Mouse (Mus musculus) liver, embryonic 13.5 days (tissue): Measurements from ENCODE around the gene Zranb1. TPM values are rescaled to one million over a fixed set of nuclear protein-coding genes. Genes with fewer than 3 reads are reported as not detected.
A peak's percentile ranks its signal among the peaks of the same experiment; 100 is the strongest.

Experiments used
- ATAC-seq: fragments of 200-750 bp; cut with Nextera tagmentation; 2 replicates; pipeline ENCODE4 v1.8.0; 2017; ENCODE audit warnings: low read depth, mild to moderate bottlenecking, moderate number of reproducible peaks, moderate library complexity
- DNase-seq: peaks from one replicate; pipeline ENCODE4 v3.0.0; 2022
- H3K27ac ChIP-seq: fragments of 300-500 bp; sonication (generic); 2 replicates; pipeline ENCODE4 v1.5.1; 2015; ENCODE audit warnings: moderate library complexity, mild to moderate bottlenecking, inconsistent platforms
- H3K27me3 ChIP-seq: fragments of 300-500 bp; sonication (generic); 2 replicates; pipeline ENCODE4 v1.6.1; 2015; ENCODE audit warnings: mild to moderate bottlenecking, inconsistent platforms
- H3K36me3 ChIP-seq: fragments of 300-500 bp; sonication (generic); 2 replicates; pipeline ENCODE4 v1.6.1; 2015; ENCODE audit warnings: mild to moderate bottlenecking, inconsistent platforms
- H3K4me1 ChIP-seq: fragments of 300-500 bp; sonication (generic); replicated peaks from 2 replicates; pipeline ENCODE4 v1.6.1; 2015; ENCODE audit warnings: inconsistent platforms
- H3K4me2 ChIP-seq: fragments of 300-500 bp; sonication (generic); 2 replicates; pipeline ENCODE4 v1.6.1; 2015; ENCODE audit warnings: inconsistent platforms, mild to moderate bottlenecking, moderate library complexity
- H3K4me3 ChIP-seq: fragments of 300-500 bp; sonication (generic); replicated peaks from 2 replicates; pipeline ENCODE4 v1.5.1; 2015; ENCODE audit warnings: mild to moderate bottlenecking, inconsistent platforms
- H3K9ac ChIP-seq: fragments of 300-500 bp; sonication (generic); 2 replicates; pipeline ENCODE4 v1.6.1; 2015; ENCODE audit warnings: mild to moderate bottlenecking, inconsistent platforms
- H3K9me3 ChIP-seq: fragments of 300-500 bp; sonication (generic); replicated peaks from 2 replicates; pipeline ENCODE4 v1.6.1; 2016; ENCODE audit warnings: inconsistent platforms
- WGBS: fragments of 180-500 bp; shearing (Covaris S2); methylation state at CpG from one replicate; pipeline ENCODE4 v1.1.7; 2015; ENCODE audit not compliant: insufficient replicate concordance; 5-methylcytosine and 5-hydroxymethylcytosine counted together
- polyA plus RNA-seq: library from polyadenylated mRNA; unstranded; fragments of >200 nt; fragmentation: Nextera tagmentation; extraction: Ambion mirVana; gene quantifications from 2 replicates; pipeline ENCODE4 v1.2.1, GENCODE M21; 2015

Zranb1 gene
- polyA plus RNA-seq, 1 experiment from 2014 or later = 5.6 TPM

DNA sequence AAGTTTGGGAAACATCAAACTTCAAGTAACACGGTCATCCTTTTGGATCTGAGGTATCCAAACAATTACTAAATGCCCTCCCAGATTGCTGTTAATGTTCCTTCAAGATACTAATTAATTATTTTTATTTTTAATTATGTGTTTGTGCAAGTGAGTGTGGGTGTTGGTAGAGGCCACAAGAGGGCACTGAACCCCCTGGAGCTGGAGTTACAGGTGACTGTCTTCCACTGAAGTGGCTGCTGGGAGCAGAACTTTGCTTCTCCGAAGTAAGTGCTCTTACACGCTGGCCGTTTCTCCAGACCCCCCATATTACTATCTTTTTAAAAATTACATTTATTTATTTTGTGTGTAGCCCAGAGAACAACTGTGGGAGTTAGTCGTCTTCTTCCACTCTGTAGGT is 887 bp upstream of the Zranb1 start:
- ATAC-seq = no peak

DNA sequence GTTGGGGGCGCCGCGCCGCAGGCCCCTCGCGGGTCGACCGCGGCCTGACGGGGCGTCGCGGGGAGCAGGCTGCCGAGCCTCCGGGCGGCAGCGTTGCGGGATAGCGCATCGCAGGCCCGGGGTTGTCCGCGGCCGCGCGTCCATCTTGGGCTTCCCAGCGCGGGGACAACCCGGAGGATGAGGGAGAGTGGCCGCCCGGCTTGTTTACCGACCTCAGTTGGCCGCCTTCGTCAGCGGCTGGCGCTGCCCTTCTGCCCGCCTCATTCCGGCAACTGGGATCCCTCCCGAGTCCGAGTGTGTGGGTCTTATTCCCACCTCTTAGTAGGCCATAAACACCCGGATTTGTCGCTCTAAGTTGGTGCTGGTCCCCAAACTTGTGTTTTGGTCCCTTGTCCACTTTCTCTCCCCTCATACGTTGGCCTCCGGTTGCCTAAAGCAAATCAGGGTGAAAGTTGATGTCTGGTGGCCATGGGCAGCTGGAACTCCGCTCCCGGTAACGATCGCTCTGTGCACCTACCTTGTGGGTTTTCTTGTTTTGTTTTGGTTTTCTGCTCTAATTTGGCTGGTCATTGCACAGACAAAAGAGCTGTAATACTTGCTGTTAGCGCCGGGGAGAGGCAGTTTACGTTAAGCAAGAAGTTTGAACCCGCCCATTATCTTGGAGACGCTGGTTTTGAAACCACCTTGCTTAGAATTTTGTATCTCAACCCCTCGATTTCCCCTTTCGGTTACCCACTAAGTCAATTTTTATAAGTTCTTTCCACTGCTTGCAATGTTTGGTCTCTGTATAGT is 814 bp downstream of the Zranb1 start:
- Histone ChIP-seq H3K27ac (peak overlapping the region; percentile 98), H3K4me3 (peak overlapping the region; percentile 98), H3K27me3 (no peaks in the 10 kb centered on the region), H3K36me3 (no peaks in the 10 kb centered on the region), H3K4me2 (peak overlapping the region; percentile 77), H3K9ac (peak overlapping the region; percentile 99), H3K9me3 (no peaks in the 10 kb centered on the region), H3K4me1 (peaks cover 27% of the 10 kb centered on the region)
- peak; percentile 6 for ATAC-seq
- 1% methylated on average over 32 of the region's 55 CpGs for WGBS
- DNase-seq = peak; percentile 36

More for the DNA sequence above, 887 bp upstream of the Zranb1 start:
- no peaks in the 10 kb centered on the region for H3K9me3 ChIP-seq
- peak overlapping the region; percentile 99 for H3K9ac ChIP-seq
- H3K4me3 ChIP-seq = peak overlapping the region; percentile 98
- peaks cover 29% of the 10 kb centered on the region for H3K4me1 ChIP-seq
- peak overlapping the region; percentile 77 for H3K4me2 ChIP-seq
- no peaks in the 10 kb centered on the region for H3K27me3 ChIP-seq
- H3K27ac ChIP-seq = peak overlapping the region; percentile 98; the same call in 1 of the 2 replicates
- peak; percentile 13 for DNase-seq
- H3K36me3 ChIP-seq = no peaks in the 10 kb centered on the region
- WGBS = 72% methylated on average over 5 of the region's 5 CpGs

- ATAC-seq (no peak), DNase-seq (no peak)
- peaks cover 29% of the 10 kb centered on the region for H3K4me1 ChIP-seq
- no peak overlapping the region for H3K9ac ChIP-seq
- H3K4me3 ChIP-seq = no peak overlapping the region
- H3K9me3 ChIP-seq = no peaks in the 10 kb centered on the region
- H3K36me3 ChIP-seq = no peaks in the 10 kb centered on the region
- H3K27me3 ChIP-seq = no peaks in the 10 kb centered on the region
- peak overlapping the region; percentile 17; the same call in 1 of the 2 replicates for H3K4me2 ChIP-seq
- no peak overlapping the region for H3K27ac ChIP-seq
- WGBS = 83% methylated on average over 1 of the region's 1 CpGs
Measured at GRCm38 (mm10) chr7:132933331-132933730, 2.4 kb downstream of the Zranb1 start.

- H3K27me3 ChIP-seq = no peaks in the 10 kb centered on the region
- no peak for ATAC-seq
- H3K27ac ChIP-seq = no peak overlapping the region
- no peaks in the 10 kb centered on the region for H3K36me3 ChIP-seq
- no peaks in the 10 kb centered on the region for H3K9me3 ChIP-seq
- H3K4me1 ChIP-seq = peaks cover 33% of the 10 kb centered on the region
- no peak for DNase-seq
- no peak overlapping the region for H3K4me3 ChIP-seq
- no peak overlapping the region for H3K9ac ChIP-seq
- H3K4me2 ChIP-seq = no peak overlapping the region
Measured at GRCm38 (mm10) chr7:132934743-132935142, 3.8 kb downstream of the Zranb1 start.

DNA sequence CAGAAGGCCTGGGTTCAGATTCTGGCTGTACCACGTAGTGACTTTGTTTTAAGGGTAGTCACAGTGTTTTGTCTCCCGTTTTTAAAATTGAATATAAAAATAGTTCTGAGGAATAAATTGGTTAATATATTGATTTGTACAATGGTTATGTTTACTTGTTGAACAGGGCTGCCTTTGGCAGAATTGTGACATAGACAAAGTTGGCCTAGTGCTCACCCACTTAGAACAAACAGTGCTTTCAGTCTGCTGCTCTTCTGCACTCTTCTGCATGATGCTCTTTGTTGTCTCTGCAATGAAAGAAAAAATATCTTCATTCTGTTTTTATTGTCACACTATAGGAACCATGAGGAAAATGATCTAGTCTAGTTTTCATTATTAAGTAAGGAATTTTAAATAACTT is 8.2 kb downstream of the Zranb1 start:
- H3K4me2 ChIP-seq = no peak overlapping the region
- no peak overlapping the region for H3K4me3 ChIP-seq
- H3K27me3 ChIP-seq = no peaks in the 10 kb centered on the region
- H3K4me1 ChIP-seq = peaks cover 25% of the 10 kb centered on the region
- H3K9ac ChIP-seq = no peak overlapping the region
- 67% methylated on average over 2 of the region's 2 CpGs for WGBS
- no peak for ATAC-seq
- no peaks in the 10 kb centered on the region for H3K9me3 ChIP-seq
- no peak for DNase-seq
- no peaks in the 10 kb centered on the region for H3K36me3 ChIP-seq
- no peak overlapping the region for H3K27ac ChIP-seq

DNA sequence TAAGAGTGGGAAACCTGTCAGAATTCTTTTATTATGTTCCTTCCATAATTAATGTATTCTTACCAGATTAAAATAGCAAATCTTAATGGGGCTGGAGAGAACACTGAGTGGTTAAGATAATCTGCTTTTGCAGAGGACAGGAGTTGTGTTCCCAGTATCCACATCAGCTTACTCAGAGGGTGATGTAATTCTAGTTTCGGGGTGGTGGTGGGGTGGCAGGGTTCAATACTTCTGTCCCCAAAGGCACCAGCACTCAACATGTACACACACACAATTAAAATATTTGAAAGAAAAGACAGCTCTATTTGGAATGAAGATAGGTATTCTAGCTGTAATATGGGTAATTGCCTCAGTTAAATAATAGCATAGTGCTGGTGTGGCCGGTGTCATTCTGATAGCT is 9.6 kb downstream of the Zranb1 start:
- no peak for DNase-seq
- H3K27me3 ChIP-seq = no peaks in the 10 kb centered on the region
- WGBS = 71% methylated on average over 2 of the region's 2 CpGs
- no peak overlapping the region for H3K4me3 ChIP-seq
- 0 out of 2 replicates have a peak, but pooled peaks have one; percentile 45 for ATAC-seq
- no peak overlapping the region for H3K27ac ChIP-seq
- no peaks in the 10 kb centered on the region for H3K36me3 ChIP-seq
- peaks cover 20% of the 10 kb centered on the region for H3K4me1 ChIP-seq
- H3K4me2 ChIP-seq = no peak overlapping the region
- no peak overlapping the region for H3K9ac ChIP-seq
- no peaks in the 10 kb centered on the region for H3K9me3 ChIP-seq

- H3K27ac ChIP-seq = no peak overlapping the region
Measured at GRCm38 (mm10) chr7:132949968-132950367, 19.0 kb downstream of the Zranb1 start.

DNA sequence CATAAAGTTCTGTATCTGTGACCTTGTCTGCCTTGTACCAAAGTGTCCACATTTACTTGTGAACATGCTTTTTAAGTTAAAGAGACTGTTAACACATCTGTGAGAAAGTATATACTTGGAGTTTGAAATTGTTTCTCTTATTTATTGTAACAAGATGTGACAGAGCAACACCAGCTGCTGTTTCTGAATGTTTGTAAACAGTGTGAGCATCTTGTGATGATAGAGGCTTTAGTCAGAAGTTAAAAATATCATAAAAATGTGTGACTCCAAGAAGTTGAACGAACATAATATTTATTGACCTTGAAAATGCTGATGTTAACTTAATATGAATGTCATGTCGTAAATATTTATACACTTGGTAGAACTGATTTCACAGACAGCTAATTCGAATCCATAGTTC is 19.7 kb downstream of the Zranb1 start:
- H3K4me2 ChIP-seq = no peak overlapping the region

More at GRCm38 (mm10) chr7:132949968-132950367, 19.0 kb downstream of the Zranb1 start:
- Histone ChIP-seq H3K9me3 (no peaks in the 10 kb centered on the region), H3K27me3 (no peaks in the 10 kb centered on the region), H3K4me3 (no peak overlapping the region), H3K36me3 (0 out of 2 replicates have a peak, but pooled peaks cover 5% of the 10 kb centered on the region), H3K9ac (no peak overlapping the region), H3K4me1 (no peaks in the 10 kb centered on the region), H3K4me2 (no peak overlapping the region)
- DNase-seq = no peak
- ATAC-seq = no peak
- WGBS = 78% methylated on average over 4 of the region's 4 CpGs

GRCm38 (mm10) chr7:132964395-132964794 is 33.5 kb downstream of the Zranb1 start:
- peaks cover 15% of the 10 kb centered on the region for H3K36me3 ChIP-seq
- no peak overlapping the region for H3K9ac ChIP-seq
- H3K4me1 ChIP-seq = peaks cover 3% of the 10 kb centered on the region; the same call in 1 of the 2 replicates
- WGBS = 86% methylated on average over 3 of the region's 3 CpGs
- H3K4me2 ChIP-seq = no peak overlapping the region
- no peak overlapping the region for H3K4me3 ChIP-seq
- ATAC-seq (no peak), DNase-seq (no peak)
- no peaks in the 10 kb centered on the region for H3K9me3 ChIP-seq
- H3K27ac ChIP-seq = no peak overlapping the region
- H3K27me3 ChIP-seq = no peaks in the 10 kb centered on the region

More for the DNA sequence above, 19.7 kb downstream of the Zranb1 start:
- 77% methylated on average over 3 of the region's 3 CpGs for WGBS
- DNase-seq = no peak
- no peak overlapping the region for H3K27ac ChIP-seq
- H3K36me3 ChIP-seq = 0 out of 2 replicates have a peak, but pooled peaks cover 5% of the 10 kb centered on the region
- no peaks in the 10 kb centered on the region for H3K27me3 ChIP-seq
- H3K9ac ChIP-seq = no peak overlapping the region
- H3K4me1 ChIP-seq = no peaks in the 10 kb centered on the region
- H3K9me3 ChIP-seq = no peaks in the 10 kb centered on the region
- no peak overlapping the region for H3K4me3 ChIP-seq
- no peak for ATAC-seq

- 77% methylated on average over 2 of the region's 2 CpGs for WGBS
- Histone ChIP-seq H3K27me3 (no peaks in the 10 kb centered on the region), H3K9ac (no peak overlapping the region), H3K27ac (no peak overlapping the region), H3K4me3 (no peak overlapping the region), H3K4me1 (peaks cover 3% of the 10 kb centered on the region; the same call in 1 of the 2 replicates), H3K9me3 (no peaks in the 10 kb centered on the region), H3K36me3 (peaks cover 21% of the 10 kb centered on the region), H3K4me2 (no peak overlapping the region)
- ATAC-seq = no peak
- DNase-seq = no peak
Measured at GRCm38 (mm10) chr7:132965707-132966106, 34.8 kb downstream of the Zranb1 start.

GRCm38 (mm10) chr7:132972079-132972478 is 41.1 kb downstream of the Zranb1 start:
- H3K9me3 ChIP-seq = no peaks in the 10 kb centered on the region
- no peak overlapping the region for H3K27ac ChIP-seq
- DNase-seq (no peak), ATAC-seq (no peak)
- WGBS = 85% methylated on average over 2 of the region's 2 CpGs
- no peaks in the 10 kb centered on the region for H3K27me3 ChIP-seq
- H3K36me3 ChIP-seq = peaks cover 45% of the 10 kb centered on the region
- no peak overlapping the region for H3K9ac ChIP-seq
- H3K4me3 ChIP-seq = no peak overlapping the region
- no peaks in the 10 kb centered on the region for H3K4me1 ChIP-seq
- no peak overlapping the region for H3K4me2 ChIP-seq

DNA sequence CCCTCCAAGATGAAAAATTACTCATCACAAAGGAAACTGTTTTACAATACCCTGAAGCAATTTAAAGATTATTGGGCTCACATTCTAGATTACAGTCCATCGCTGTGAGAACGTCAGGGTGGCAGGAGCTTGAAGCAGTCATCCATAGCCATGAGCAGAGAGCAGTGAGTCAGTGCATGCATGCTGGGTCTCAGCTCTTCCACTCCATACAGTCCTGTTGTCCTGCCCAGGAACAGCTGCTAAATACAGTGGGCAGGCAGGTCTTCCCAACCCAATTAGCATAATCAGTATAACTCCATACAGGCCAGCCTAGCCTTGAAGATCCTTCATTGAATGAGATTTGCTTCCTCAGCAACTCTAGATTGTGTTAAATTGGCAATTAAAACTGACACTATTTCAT is 45.1 kb downstream of the Zranb1 start:
- peaks cover 6% of the 10 kb centered on the region; the same call in 1 of the 2 replicates for H3K4me1 ChIP-seq
- no peak overlapping the region for H3K4me3 ChIP-seq
- no peaks in the 10 kb centered on the region for H3K9me3 ChIP-seq
- DNase-seq = no peak
- H3K27ac ChIP-seq = no peak overlapping the region
- 90% methylated on average over 2 of the region's 2 CpGs for WGBS
- no peaks in the 10 kb centered on the region for H3K27me3 ChIP-seq
- no peak for ATAC-seq
- peaks cover 42% of the 10 kb centered on the region for H3K36me3 ChIP-seq
- H3K9ac ChIP-seq = no peak overlapping the region
- no peak overlapping the region for H3K4me2 ChIP-seq
